Mouse (Mus musculus): ENCODE results near the gene Man1a.

DNA sequence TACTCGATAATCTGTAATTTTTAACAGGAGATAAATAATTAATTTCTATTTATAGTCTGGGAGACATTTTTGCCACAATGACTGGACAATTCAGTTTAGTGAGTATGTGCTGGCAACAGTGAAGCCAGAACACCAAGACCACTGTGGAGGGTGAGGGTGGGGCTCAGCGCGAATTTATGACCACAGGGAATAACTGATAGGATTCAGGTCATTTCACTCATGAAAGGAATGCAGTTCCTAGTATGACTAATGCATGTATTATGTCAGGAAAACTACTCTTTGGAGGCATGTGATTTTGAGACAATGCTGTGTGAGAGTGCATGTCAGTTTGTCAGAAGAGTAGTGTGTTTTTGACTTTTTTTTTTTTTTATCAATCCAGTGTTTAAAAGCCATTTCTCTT is 10.9 kb upstream of the Man1a start:
- no peak for TF ChIP-seq CTCF (IDR thresholded peaks at IDR 0.05; ENCODE audit: borderline replicate concordance, insufficient read depth, low read depth, low read length)
- TF ChIP-seq POLR2A (IDR thresholded peaks at IDR 0.05; ENCODE audit: borderline replicate concordance, insufficient read depth, low read length) = no peak

Data from cerebellum, adult 2 months (tissue).